Mouse (Mus musculus): ENCODE measurements around the gene Srp54c. TPM values are rescaled to one million over a fixed set of nuclear protein-coding genes. Genes with fewer than 3 reads are reported as not detected.

The Srp54c gene
- 168 TPM for polyA plus RNA-seq (2014; fragmentation: Illumina TruSeq; extraction: RNeasy Lipid Tissue Mini Kit (QIAGEN cat#74804); ENCODE audit: low read depth, low replicate concordance)

GRCm38 (mm10) chr12:55229626-55230519 lies at the start of gene Srp54c:
TSS of gene Srp54c (plus strand) at chr12:55230168.

GRCm38 (mm10) chr12:55199306-55199705 lies 30.7 kb upstream of the Srp54c start, which contains the start of gene 1700047I17Rik2:
TSS of gene 1700047I17Rik2 (plus strand) at chr12:55199592.

GRCm38 (mm10) chr12:55299336-55299735 lies 69.4 kb downstream of the Srp54c start, which contains the start of gene 1110008L16Rik:
TSS of gene 1110008L16Rik (plus strand) at chr12:55299577.

GRCm38 (mm10) chr12:55302485-55303441 lies 72.8 kb downstream of the Srp54c start, which contains the start of gene Ppp2r3c:
TSS of gene Ppp2r3c (minus strand) at chr12:55302998.

Other genes with a start within 250 kb of the Srp54c start
- gene Gm20403, start 243.6 kb upstream of the Srp54c start, polyA plus RNA-seq (2014; fragmentation: Illumina TruSeq; extraction: RNeasy Lipid Tissue Mini Kit (QIAGEN cat#74804); ENCODE audit: low read depth, low replicate concordance): not detected
- gene Baz1a, start 215.8 kb upstream of the Srp54c start, polyA plus RNA-seq (2014; fragmentation: Illumina TruSeq; extraction: RNeasy Lipid Tissue Mini Kit (QIAGEN cat#74804); ENCODE audit: low read depth, low replicate concordance): 33.4 TPM
- gene 2700097O09Rik, start 150.1 kb upstream of the Srp54c start, polyA plus RNA-seq (2014; fragmentation: Illumina TruSeq; extraction: RNeasy Lipid Tissue Mini Kit (QIAGEN cat#74804); ENCODE audit: low read depth, low replicate concordance): 41.8 TPM
- gene Srp54a, start 149.9 kb upstream of the Srp54c start, polyA plus RNA-seq (2014; fragmentation: Illumina TruSeq; extraction: RNeasy Lipid Tissue Mini Kit (QIAGEN cat#74804); ENCODE audit: low read depth, low replicate concordance): 646 TPM
- gene Fam177a, start 105.7 kb upstream of the Srp54c start, polyA plus RNA-seq (2014; fragmentation: Illumina TruSeq; extraction: RNeasy Lipid Tissue Mini Kit (QIAGEN cat#74804); ENCODE audit: low read depth, low replicate concordance): not detected
- gene Srp54b, start 75.1 kb upstream of the Srp54c start, polyA plus RNA-seq (2014; fragmentation: Illumina TruSeq; extraction: RNeasy Lipid Tissue Mini Kit (QIAGEN cat#74804); ENCODE audit: low read depth, low replicate concordance): 4.2 TPM
- gene 1700047I17Rik2, start 30.6 kb upstream of the Srp54c start, polyA plus RNA-seq (2014; fragmentation: Illumina TruSeq; extraction: RNeasy Lipid Tissue Mini Kit (QIAGEN cat#74804); ENCODE audit: low read depth, low replicate concordance): 103 TPM
- 25.2 TPM for gene 1110008L16Rik, start 69.4 kb downstream of the Srp54c start, polyA plus RNA-seq (2014; fragmentation: Illumina TruSeq; extraction: RNeasy Lipid Tissue Mini Kit (QIAGEN cat#74804); ENCODE audit: low read depth, low replicate concordance)
- 44.2 TPM for gene Ppp2r3c, start 72.8 kb downstream of the Srp54c start, polyA plus RNA-seq (2014; fragmentation: Illumina TruSeq; extraction: RNeasy Lipid Tissue Mini Kit (QIAGEN cat#74804); ENCODE audit: low read depth, low replicate concordance)
- gene Psma6, start 154.1 kb downstream of the Srp54c start, polyA plus RNA-seq (2014; fragmentation: Illumina TruSeq; extraction: RNeasy Lipid Tissue Mini Kit (QIAGEN cat#74804); ENCODE audit: low read depth, low replicate concordance): 248 TPM